Mouse (Mus musculus): ENCODE data around the gene Slc2a13. TPM values are rescaled to one million over a fixed set of nuclear protein-coding genes. Genes with fewer than 3 reads are reported as not detected.

Slc2a13 gene
- polyA plus RNA-seq (2015; fragmentation: Nextera tagmentation; extraction: Ambion mirVana), result 5.7 and 5.8 TPM in 2 replicates

GRCm38 (mm10) chr15:91573111-91573538, at the start of gene Slc2a13:
Gene Slc2a13, minus strand, starts transcription at chr15:91573261.

Other genes starting within 250 kb of the Slc2a13 start
- 2.8 and 3.4 TPM in 2 replicates for gene Lrrk2, start 99.9 kb upstream of the Slc2a13 start, polyA plus RNA-seq (2015; fragmentation: Nextera tagmentation; extraction: Ambion mirVana)

All from neural tube, postnatal 0 days (tissue).